Mouse (Mus musculus): Measurements from ENCODE around the gene Mrpl27. TPM values are rescaled to one million over a fixed set of nuclear protein-coding genes. Genes with fewer than 3 reads are reported as not detected.
"Not testable (repeated sequence)": the region's sequence is repeated elsewhere in the genome, so short reads cannot be mapped to it uniquely, and the experiment has no call there.

Gene Mrpl27
- total RNA-seq, 1 experiment = 56.3 TPM

- H3K9me3 ChIP-seq (ENCODE audit: control insufficient read depth, insufficient read depth, low read depth, low read length) = no peaks in the 10 kb centered on the region
- no peaks in the 10 kb centered on the region for H3K36me3 ChIP-seq (ENCODE audit: control insufficient read depth, insufficient read depth, low read length, poor library complexity, severe bottlenecking)
- no peak overlapping the region for H3K27ac ChIP-seq (ENCODE audit: insufficient read depth, low read depth, low read length, poor library complexity, severe bottlenecking)
- H3K4me1 ChIP-seq (ENCODE audit: control insufficient read depth in 2 of 2, insufficient read depth in 2 of 2, low read length in 2 of 2, poor library complexity in 1 of 2) = peaks cover 0 to 7% of the 10 kb centered on the region in 2 experiments; a peak in 2 of 4 replicates
- TF ChIP-seq CHD2 (IDR thresholded peaks at IDR 0.05; ENCODE audit: low read depth, low read length) (no peak), ZNF384 (IDR thresholded peaks at IDR 0.05; ENCODE audit: low read depth, low read length) (peak; percentile 80)
- DNase-seq (ENCODE audit: low read depth, low spot score) = no peak
- H3K4me3 ChIP-seq (ENCODE audit: insufficient read depth in 1 of 2, low read depth in 1 of 2, low read length in 2 of 2, poor library complexity in 1 of 2, severe bottlenecking in 1 of 2) = no peak overlapping the region
- in situ Hi-C loops (cut with MboI; ENCODE audit: low sequenced_read_pairs in 2 of 2, unreplicated experiment in 2 of 2) = no loop called here
- no peak overlapping the region for H3K9ac ChIP-seq (ENCODE audit: insufficient read depth, low read depth, low read length, poor library complexity, severe bottlenecking)
These were observed 28.1 kb downstream of the Mrpl27 start for GRCm38 (mm10) chr11:94681640-94682039.

- no peaks in the 10 kb centered on the region for H3K9me3 ChIP-seq (ENCODE audit: control insufficient read depth, insufficient read depth, low read depth, low read length)
- in situ Hi-C loops (cut with MboI; ENCODE audit: low sequenced_read_pairs in 2 of 2, unreplicated experiment in 2 of 2) = no loop called here
- no peak overlapping the region for H3K4me3 ChIP-seq (ENCODE audit: insufficient read depth in 1 of 2, low read depth in 1 of 2, low read length in 2 of 2, poor library complexity in 1 of 2, severe bottlenecking in 1 of 2)
- peaks cover 0 to 7% of the 10 kb centered on the region in 2 experiments; a peak in 2 of 4 replicates for H3K4me1 ChIP-seq (ENCODE audit: control insufficient read depth in 2 of 2, insufficient read depth in 2 of 2, low read length in 2 of 2, poor library complexity in 1 of 2)
- no peak overlapping the region for H3K9ac ChIP-seq (ENCODE audit: insufficient read depth, low read depth, low read length, poor library complexity, severe bottlenecking)
- DNase-seq (ENCODE audit: low read depth, low spot score) = no peak
- no peaks in the 10 kb centered on the region for H3K36me3 ChIP-seq (ENCODE audit: control insufficient read depth, insufficient read depth, low read length, poor library complexity, severe bottlenecking)
- TF ChIP-seq HCFC1 (IDR thresholded peaks at IDR 0.05; ENCODE audit: borderline replicate concordance, insufficient read depth, low read length) (no peak), CHD2 (IDR thresholded peaks at IDR 0.05; ENCODE audit: low read depth, low read length) (no peak), MAFK (IDR thresholded peaks at IDR 0.05; ENCODE audit: insufficient read depth, low read depth, low read length) (no peak), ZNF384 (IDR thresholded peaks at IDR 0.05; ENCODE audit: low read depth, low read length) (no peak), ZC3H11A (IDR thresholded peaks at IDR 0.05; ENCODE audit: borderline replicate concordance, low read depth, low read length) (no peak)
- H3K27ac ChIP-seq (ENCODE audit: insufficient read depth, low read depth, low read length, poor library complexity, severe bottlenecking) = no peak overlapping the region
These were observed 28.9 kb downstream of the Mrpl27 start for GRCm38 (mm10) chr11:94682427-94682826.

- in situ Hi-C loops (cut with MboI; ENCODE audit: low sequenced_read_pairs in 2 of 2, unreplicated experiment in 2 of 2) = no loop called here
- TF ChIP-seq MAFK (IDR thresholded peaks at IDR 0.05; ENCODE audit: insufficient read depth, low read depth, low read length) (no peak), ZC3H11A (IDR thresholded peaks at IDR 0.05; ENCODE audit: borderline replicate concordance, low read depth, low read length) (no peak), HCFC1 (IDR thresholded peaks at IDR 0.05; ENCODE audit: borderline replicate concordance, insufficient read depth, low read length) (no peak)
- no peaks in the 10 kb centered on the region for H3K9me3 ChIP-seq (ENCODE audit: control insufficient read depth, insufficient read depth, low read depth, low read length)
These were observed 33.6 kb downstream of the Mrpl27 start for GRCm38 (mm10) chr11:94687178-94687577.

GRCm38 (mm10) chr11:94692502-94692901 lies 38.9 kb downstream of the Mrpl27 start:
- not testable (repeated sequence) for DNase-seq (ENCODE audit: low read depth, low spot score); H3K9me3 ChIP-seq (ENCODE audit: control insufficient read depth, insufficient read depth, low read depth, low read length)

More at GRCm38 (mm10) chr11:94687178-94687577, 33.6 kb downstream of the Mrpl27 start:
- no peak for DNase-seq (ENCODE audit: low read depth, low spot score)
- H3K27ac ChIP-seq (ENCODE audit: insufficient read depth, low read depth, low read length, poor library complexity, severe bottlenecking) = no peak overlapping the region
- H3K4me3 ChIP-seq (ENCODE audit: insufficient read depth in 1 of 2, low read depth in 1 of 2, low read length in 2 of 2, poor library complexity in 1 of 2, severe bottlenecking in 1 of 2) = no peak overlapping the region
- no peaks in the 10 kb centered on the region for H3K36me3 ChIP-seq (ENCODE audit: control insufficient read depth, insufficient read depth, low read length, poor library complexity, severe bottlenecking)
- no peaks in the 10 kb centered on the region; a peak in 1 of 4 replicates for H3K4me1 ChIP-seq (ENCODE audit: control insufficient read depth in 2 of 2, insufficient read depth in 2 of 2, low read length in 2 of 2, poor library complexity in 1 of 2)
- no peak overlapping the region for H3K9ac ChIP-seq (ENCODE audit: insufficient read depth, low read depth, low read length, poor library complexity, severe bottlenecking)

GRCm38 (mm10) chr11:94695508-94695907 lies 41.9 kb downstream of the Mrpl27 start:
- no peak for DNase-seq (ENCODE audit: low read depth, low spot score)
- in situ Hi-C loops (cut with MboI; ENCODE audit: low sequenced_read_pairs in 2 of 2, unreplicated experiment in 2 of 2) = no loop called here
- TF ChIP-seq MAFK (IDR thresholded peaks at IDR 0.05; ENCODE audit: insufficient read depth, low read depth, low read length) (no peak), HCFC1 (IDR thresholded peaks at IDR 0.05; ENCODE audit: borderline replicate concordance, insufficient read depth, low read length) (no peak), ZNF384 (IDR thresholded peaks at IDR 0.05; ENCODE audit: low read depth, low read length) (no peak), CHD2 (IDR thresholded peaks at IDR 0.05; ENCODE audit: low read depth, low read length) (no peak), ZC3H11A (IDR thresholded peaks at IDR 0.05; ENCODE audit: borderline replicate concordance, low read depth, low read length) (no peak)
- no peak overlapping the region for H3K9ac ChIP-seq (ENCODE audit: insufficient read depth, low read depth, low read length, poor library complexity, severe bottlenecking)
- H3K36me3 ChIP-seq (ENCODE audit: control insufficient read depth, insufficient read depth, low read length, poor library complexity, severe bottlenecking) = no peaks in the 10 kb centered on the region
- no peak overlapping the region for H3K27ac ChIP-seq (ENCODE audit: insufficient read depth, low read depth, low read length, poor library complexity, severe bottlenecking)
- no peaks in the 10 kb centered on the region for H3K9me3 ChIP-seq (ENCODE audit: control insufficient read depth, insufficient read depth, low read depth, low read length)
- H3K4me1 ChIP-seq (ENCODE audit: control insufficient read depth in 2 of 2, insufficient read depth in 2 of 2, low read length in 2 of 2, poor library complexity in 1 of 2) = peaks cover 0 to 12% of the 10 kb centered on the region in 2 experiments; a peak in 2 of 4 replicates
- no peak overlapping the region for H3K4me3 ChIP-seq (ENCODE audit: insufficient read depth in 1 of 2, low read depth in 1 of 2, low read length in 2 of 2, poor library complexity in 1 of 2, severe bottlenecking in 1 of 2)

More at GRCm38 (mm10) chr11:94692502-94692901, 38.9 kb downstream of the Mrpl27 start:
- H3K4me3 ChIP-seq (ENCODE audit: insufficient read depth in 1 of 2, low read depth in 1 of 2, low read length in 2 of 2, poor library complexity in 1 of 2, severe bottlenecking in 1 of 2); H3K9ac ChIP-seq (ENCODE audit: insufficient read depth, low read depth, low read length, poor library complexity, severe bottlenecking); H3K27ac ChIP-seq (ENCODE audit: insufficient read depth, low read depth, low read length, poor library complexity, severe bottlenecking); H3K36me3 ChIP-seq (ENCODE audit: control insufficient read depth, insufficient read depth, low read length, poor library complexity, severe bottlenecking); in situ Hi-C loops (cut with MboI; ENCODE audit: low sequenced_read_pairs in 2 of 2, unreplicated experiment in 2 of 2); H3K4me1 ChIP-seq (ENCODE audit: control insufficient read depth in 2 of 2, insufficient read depth in 2 of 2, low read length in 2 of 2, poor library complexity in 1 of 2): not testable (repeated sequence)
